Mouse (Mus musculus): ENCODE data around the gene Flot2. TPM values are rescaled to one million over a fixed set of nuclear protein-coding genes. Genes with fewer than 3 reads are reported as not detected.

Gene Flot2
- total and polyA plus RNA-seq, 3 experiments, result 85.6 to 179 (median 88.9) TPM

- no peak for DNase-seq
These were observed 63.0 kb downstream of the Flot2 start for GRCm38 (mm10) chr11:78100746-78101145.

- DNase-seq, result peak; percentile 30
These were observed 64.4 kb downstream of the Flot2 start for GRCm38 (mm10) chr11:78102142-78102541.

GRCm38 (mm10) chr11:78102958-78103747, 65.4 kb downstream of the Flot2 start:
- DNase-seq, result no peak

GRCm38 (mm10) chr11:78104501-78104900, 66.8 kb downstream of the Flot2 start:
- DNase-seq, result no peak

Small RNA genes within 50 kb of the gene (microRNA-seq; reads per million reads assigned to microRNA genes)
- gene Mir144, result 126 to 1,370 reads per million in 2 experiments
- gene Mir451a, result 0 reads per million in 2 experiments
- gene Mir451b, result 0 reads per million in 2 experiments

Other genes with a start within 250 kb of the Flot2 start
- gene Pipox, start 143.8 kb upstream of the Flot2 start, total RNA-seq (2021), result 1 to 10 TPM in 1 of 2 experiments, under 1 TPM in 1; 0.35 to 1.8 TPM
- gene Pipox, start 143.8 kb upstream of the Flot2 start, polyA plus RNA-seq (2012; rRNA removed), result 3.0 and 4.3 TPM in 2 replicates
- gene Sez6, start 107.1 kb upstream of the Flot2 start, total RNA-seq (2021), result 1 to 10 TPM; 2.9 to 4.4 TPM
- 1.5 and 2.0 TPM in 2 replicates for gene Sez6, start 107.1 kb upstream of the Flot2 start, polyA plus RNA-seq (2012; rRNA removed)
- 10 to 100 TPM; 47.1 to 53.2 TPM for gene Phf12, start 55.2 kb upstream of the Flot2 start, total RNA-seq (2021)
- gene Phf12, start 55.2 kb upstream of the Flot2 start, polyA plus RNA-seq (2012; rRNA removed), result 69.1 and 70.3 TPM in 2 replicates
- gene Dhrs13, start 5.7 kb upstream of the Flot2 start, total RNA-seq (2021), result 10 to 100 TPM in 1 of 2 experiments, 1 to 10 TPM in 1; 8.9 to 17.3 TPM
- 20.3 and 26.3 TPM in 2 replicates for gene Dhrs13, start 5.7 kb upstream of the Flot2 start, polyA plus RNA-seq (2012; rRNA removed)
- gene Eral1, start 42.5 kb downstream of the Flot2 start, total RNA-seq (2021), result 10 to 100 TPM; 30.1 to 35.0 TPM
- gene Eral1, start 42.5 kb downstream of the Flot2 start, polyA plus RNA-seq (2012; rRNA removed), result 42.0 and 49.7 TPM in 2 replicates
- 10 to 100 TPM; 19.7 to 24.2 TPM for gene Fam222b, start 56.7 kb downstream of the Flot2 start, total RNA-seq (2021)
- gene Fam222b, start 56.7 kb downstream of the Flot2 start, polyA plus RNA-seq (2012; rRNA removed), result 38.4 and 41.7 TPM in 2 replicates
- gene Traf4, start 127.7 kb downstream of the Flot2 start, total RNA-seq (2021), result 10 to 100 TPM; 29.8 to 31.2 TPM
- 128 and 131 TPM in 2 replicates for gene Traf4, start 127.7 kb downstream of the Flot2 start, polyA plus RNA-seq (2012; rRNA removed)
- gene Nek8, start 138.7 kb downstream of the Flot2 start, total RNA-seq (2021), result 10 to 100 TPM in 1 of 2 experiments, 1 to 10 TPM in 1; 6.5 to 12.1 TPM
- gene Nek8, start 138.7 kb downstream of the Flot2 start, polyA plus RNA-seq (2012; rRNA removed), result 26.7 and 30.5 TPM in 2 replicates
- gene Tlcd1, start 138.8 kb downstream of the Flot2 start, total RNA-seq (2021), result 10 to 100 TPM; 40.4 to 61.5 TPM
- 319 and 423 TPM in 2 replicates for gene Tlcd1, start 138.8 kb downstream of the Flot2 start, polyA plus RNA-seq (2012; rRNA removed)
- gene Rpl23a, start 145.7 kb downstream of the Flot2 start, total RNA-seq (2021), result 1,000 to 10,000 TPM; 1,792 to 2,242 TPM
- gene Rpl23a, start 145.7 kb downstream of the Flot2 start, polyA plus RNA-seq (2012; rRNA removed), result 21.4 and 29.1 TPM in 2 replicates
- 10 to 100 TPM; 64.7 to 99.1 TPM for gene Rab34, start 150.5 kb downstream of the Flot2 start, total RNA-seq (2021)
- gene Rab34, start 150.5 kb downstream of the Flot2 start, polyA plus RNA-seq (2012; rRNA removed), result 240 and 334 TPM in 2 replicates
- 10 to 100 TPM; 20.5 to 24.4 TPM for gene Proca1, start 155.5 kb downstream of the Flot2 start, total RNA-seq (2021)
- 1.2 and 1.6 TPM in 2 replicates for gene Proca1, start 155.5 kb downstream of the Flot2 start, polyA plus RNA-seq (2012; rRNA removed)
- gene Sdf2, start 207.8 kb downstream of the Flot2 start, total RNA-seq (2021), result 100 to 1,000 TPM; 104 to 111 TPM
- gene Sdf2, start 207.8 kb downstream of the Flot2 start, polyA plus RNA-seq (2012; rRNA removed), result 89.7 and 103 TPM in 2 replicates
- gene Supt6, start 208.1 kb downstream of the Flot2 start, total RNA-seq (2021), result 10 to 100 TPM; 57.5 to 76.7 TPM
- 23.2 and 31.3 TPM in 2 replicates for gene Supt6, start 208.1 kb downstream of the Flot2 start, polyA plus RNA-seq (2012; rRNA removed)
- gene 2610507B11Rik, start 223.8 kb downstream of the Flot2 start, total RNA-seq (2021), result 100 to 1,000 TPM; 165 to 168 TPM
- gene 2610507B11Rik, start 223.8 kb downstream of the Flot2 start, polyA plus RNA-seq (2012; rRNA removed), result 80.0 and 91.9 TPM in 2 replicates